Mouse (Mus musculus) embryonic stem cell, embryonic (primary cell): ENCODE data around the gene Mrpl50.
"Not testable (repeated sequence)": the region's sequence is repeated elsewhere in the genome, so short reads cannot be mapped to it uniquely, and the experiment has no call there.

ENCODE experiments used
- CTCF ChIA-PET, 4 experiments: fragments of 300-600 bp in 2 of 4; fragments of 350-600 bp in 2 of 4; sonication (Branson Sonifier 250); formaldehyde crosslinking; loops; one replicate each; lab custom pipeline; 2022; ENCODE audit warnings: inconsistent platforms in 2 of 4; lab: Charles Lee
- POLR2A ChIA-PET, 4 experiments: fragments of 300-600 bp in 2 of 4; fragments of 350-600 bp in 2 of 4; sonication (Branson Sonifier 250); formaldehyde crosslinking; loops; one replicate each; lab custom pipeline; 2022; ENCODE audit warnings: antibody characterized with exemption in 4 of 4, inconsistent platforms in 1 of 4; lab: Charles Lee

The Mrpl50 gene

DNA sequence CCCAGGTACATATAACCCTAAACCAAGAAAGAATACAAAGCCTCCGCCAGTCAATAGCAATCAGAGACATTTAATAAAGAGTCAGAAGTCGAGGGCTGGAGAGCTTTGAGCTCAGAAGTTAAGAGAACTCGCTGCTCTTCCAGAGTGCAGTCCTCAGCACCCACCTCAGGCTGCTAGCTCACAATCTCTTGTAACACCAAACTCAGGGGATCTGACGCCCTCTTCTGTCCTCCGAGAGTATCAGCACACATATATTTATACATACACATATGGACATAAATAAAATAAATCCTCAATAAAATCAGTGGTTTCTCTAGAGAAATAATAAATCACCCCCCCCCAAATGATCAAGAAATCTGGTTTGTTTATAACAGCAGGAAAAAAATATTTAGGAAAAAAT is 1.4 kb downstream of the Mrpl50 start:
- CTCF ChIA-PET, result interaction anchor here (0.6 to 1.1 kb wide), 9 partner anchors 8 to 1038 kb away, joined by 3 to 15 read pairs (median 3); no protein-coding TSS in a partner anchor

DNA sequence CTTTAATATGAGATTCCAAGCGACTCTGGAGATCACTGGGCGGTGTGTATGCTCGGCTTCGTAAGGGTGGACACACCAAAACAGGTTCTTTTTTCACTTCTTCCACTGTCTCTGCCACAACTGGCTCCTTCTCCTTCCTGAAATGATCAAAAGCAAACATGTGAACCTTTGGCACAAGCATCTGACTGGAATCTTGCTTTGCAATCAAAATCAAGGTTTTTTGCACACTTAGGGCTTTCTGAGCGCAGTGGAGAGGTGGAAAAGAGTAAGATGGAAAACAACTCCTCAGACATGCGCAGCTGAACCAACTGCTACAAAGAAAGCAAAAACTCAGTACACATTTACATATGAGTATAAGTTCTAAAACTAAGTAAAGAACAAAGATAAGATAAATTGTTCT is 6.5 kb downstream of the Mrpl50 start:
- ChIA-PET POLR2A (interaction anchor here in 1 of 4 experiments (1.4 kb wide), 1 partner anchor 11 kb away, joined by 5 read pairs; no protein-coding TSS in a partner anchor), CTCF (interaction anchor here in 1 of 4 experiments (0.6 kb wide), 1 partner anchor 1485 kb away, joined by 3 read pairs; no protein-coding TSS in a partner anchor)

More for the DNA sequence above, 1.4 kb downstream of the Mrpl50 start:
- POLR2A ChIA-PET, result interaction anchor here in 3 of 4 experiments (0.6 to 1.9 kb wide), 8 partner anchors 12 to 291 kb away, joined by 3 to 7 read pairs (median 4); partner anchors contain the start of genes Rnf20 (in 2 of the 3) and Baat (in 1 of the 3)

DNA sequence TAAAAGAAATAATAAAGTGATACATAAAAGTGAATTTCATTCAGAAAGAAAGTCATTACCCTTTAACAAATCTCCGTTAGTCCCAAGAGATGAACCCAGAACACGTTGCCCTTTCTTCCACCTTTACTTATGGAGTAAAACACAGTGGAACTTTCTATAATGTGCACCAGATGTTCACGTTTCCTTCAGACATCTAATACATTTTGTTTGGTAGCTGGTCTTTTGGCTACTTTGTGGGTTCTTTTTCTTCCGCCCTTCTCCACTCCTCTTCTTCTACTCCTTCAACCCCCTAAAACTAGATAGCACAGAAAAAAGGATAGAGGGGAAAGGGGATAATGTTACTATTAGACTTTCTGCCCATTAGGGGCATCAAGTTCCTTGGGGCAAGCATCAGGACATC is 8.3 kb downstream of the Mrpl50 start:
- CTCF ChIA-PET, result no interaction called here
- POLR2A ChIA-PET, result no interaction called here

DNA sequence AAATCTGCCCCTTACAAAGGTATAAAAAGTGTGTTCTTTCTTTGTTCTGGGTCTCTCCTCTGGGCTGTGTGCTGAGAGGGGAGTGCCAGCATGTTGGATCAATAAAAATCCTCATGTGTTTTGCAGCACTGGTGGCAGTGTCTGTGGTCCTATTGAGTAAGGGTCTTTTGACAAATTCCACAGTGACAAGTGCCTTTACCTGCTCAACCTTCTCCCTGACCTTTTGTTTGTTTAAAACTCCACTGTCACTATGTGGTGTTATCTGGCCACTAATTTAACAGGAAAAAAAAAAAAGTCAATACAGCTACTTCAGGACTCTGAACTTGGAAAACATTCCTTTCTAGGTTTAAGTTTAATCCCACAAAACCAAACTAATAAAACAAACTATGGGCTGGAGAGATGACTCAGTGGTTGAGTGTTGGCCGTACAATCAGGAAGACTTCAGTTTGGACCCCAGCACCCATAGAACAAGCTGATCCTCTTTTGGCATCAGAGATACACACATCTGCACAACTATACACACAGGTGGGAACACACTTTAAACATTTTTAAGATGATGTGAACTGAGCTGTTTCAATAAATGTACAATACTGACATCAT is 10.6 kb downstream of the Mrpl50 start:
- POLR2A ChIA-PET, result interaction anchor here in 2 of 4 experiments (0.6 to 0.7 kb wide), 2 partner anchors 53 to 124 kb away, joined by 3 read pairs; no protein-coding TSS in a partner anchor

DNA sequence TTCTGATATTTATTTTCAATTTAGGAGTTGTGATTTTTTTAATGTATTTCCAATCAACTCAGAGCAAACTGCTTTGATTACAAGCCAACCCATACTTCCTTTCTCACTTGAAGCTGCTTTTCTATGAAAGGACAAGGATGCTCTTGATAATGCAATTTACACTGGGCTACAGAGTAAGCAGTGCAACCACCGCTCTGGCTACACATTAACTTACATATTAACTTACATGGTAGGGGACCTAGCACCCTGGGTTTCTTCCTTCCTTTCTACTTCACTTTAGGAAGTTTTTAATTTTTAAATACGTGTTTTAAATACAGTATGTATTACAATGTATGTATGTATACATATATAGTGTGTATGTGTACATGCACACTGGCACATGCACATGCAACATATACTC is 11.7 kb downstream of the Mrpl50 start:
- ChIA-PET POLR2A (no interaction called here), CTCF (no interaction called here)

More for the DNA sequence above, 10.6 kb downstream of the Mrpl50 start:
- CTCF ChIA-PET, result not testable (repeated sequence)

DNA sequence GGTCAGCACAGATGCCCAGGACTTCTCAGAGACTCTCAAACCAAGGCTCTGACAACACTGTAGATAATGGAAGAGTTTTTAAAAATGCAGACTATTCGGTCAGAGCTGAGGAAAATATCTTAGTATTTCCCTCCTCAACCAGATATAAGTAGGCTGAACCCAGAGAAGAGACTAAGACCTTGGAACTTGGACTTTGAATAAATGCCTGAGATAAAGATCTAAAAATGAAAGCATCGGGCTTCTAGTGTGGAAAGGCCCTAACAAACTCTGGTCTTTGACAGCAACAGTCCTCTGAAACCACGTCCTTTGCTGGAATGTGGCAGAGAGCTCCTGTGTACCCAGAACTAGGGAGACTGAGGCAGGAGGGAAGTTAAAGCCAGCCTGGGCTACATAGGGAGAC is 14.5 kb downstream of the Mrpl50 start, which contains the start of gene Baat:
TSS of gene Baat (minus strand) at position 172 of the 400 bp plus-strand sequence.
- POLR2A ChIA-PET, result interaction anchor here in 2 of 4 experiments (1.3 to 1.8 kb wide), 3 partner anchors 9 to 15 kb away, joined by 3 to 5 read pairs (median 5); partner anchors contain the start of genes Mrpl50 (in 2 of the 2) and Zfp189 (in 2 of the 2)
- CTCF ChIA-PET, result no interaction called here

DNA sequence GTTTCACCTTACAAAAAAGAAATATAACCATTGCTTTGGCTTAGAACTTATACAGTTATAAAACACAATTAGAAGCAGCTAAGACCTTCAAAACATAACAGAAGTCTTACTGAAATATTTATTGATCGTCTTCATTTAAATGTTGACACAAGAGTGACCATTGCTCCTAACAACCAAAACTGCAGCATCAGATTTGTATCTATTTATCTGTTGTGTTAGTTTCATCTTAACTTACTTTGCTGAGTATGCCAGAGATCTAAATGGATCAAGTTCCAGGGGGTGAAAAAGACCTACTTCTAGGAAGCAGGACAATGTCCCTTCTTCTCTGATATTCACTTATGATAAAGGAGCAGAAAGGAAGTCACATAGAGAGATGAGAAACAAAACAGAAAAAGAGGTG is 17.3 kb downstream of the Mrpl50 start:
- POLR2A ChIA-PET, result no interaction called here

DNA sequence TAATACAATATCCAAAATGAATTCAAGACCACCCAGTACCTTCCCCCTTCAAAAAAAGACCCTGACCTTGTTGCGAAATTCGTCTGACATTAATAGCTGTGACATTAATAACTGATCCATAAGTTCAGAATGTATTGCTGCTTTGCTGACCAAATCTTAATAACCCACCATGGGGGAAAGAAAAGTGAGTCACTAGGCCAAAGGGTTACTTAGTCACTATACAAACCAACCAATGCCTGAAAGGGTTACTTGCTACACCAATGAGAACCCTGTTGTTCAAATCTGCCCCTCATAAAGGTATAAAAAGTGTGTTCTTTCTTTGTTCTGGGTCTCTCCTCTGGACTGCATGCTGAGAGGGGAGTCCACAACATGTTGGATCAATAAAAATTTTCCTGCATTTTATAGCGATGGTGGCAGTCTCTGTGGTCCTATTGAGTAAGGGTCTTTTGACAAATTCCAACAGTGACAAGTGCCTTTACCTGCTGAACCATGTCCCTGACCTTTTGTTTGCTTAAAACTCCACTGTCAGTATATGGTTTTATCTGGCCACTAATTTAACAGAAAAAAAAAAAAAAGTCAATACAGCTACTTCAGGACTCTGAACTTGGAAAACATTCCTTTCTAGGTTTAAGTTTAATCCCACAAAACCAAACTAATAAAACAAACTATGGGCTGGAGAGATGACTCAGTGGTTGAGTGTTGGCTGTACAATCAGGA is 34.8 kb downstream of the Mrpl50 start:
- CTCF ChIA-PET, POLR2A ChIA-PET: not testable (repeated sequence)

More for the DNA sequence above, 17.3 kb downstream of the Mrpl50 start:
- CTCF ChIA-PET, result no interaction called here

DNA sequence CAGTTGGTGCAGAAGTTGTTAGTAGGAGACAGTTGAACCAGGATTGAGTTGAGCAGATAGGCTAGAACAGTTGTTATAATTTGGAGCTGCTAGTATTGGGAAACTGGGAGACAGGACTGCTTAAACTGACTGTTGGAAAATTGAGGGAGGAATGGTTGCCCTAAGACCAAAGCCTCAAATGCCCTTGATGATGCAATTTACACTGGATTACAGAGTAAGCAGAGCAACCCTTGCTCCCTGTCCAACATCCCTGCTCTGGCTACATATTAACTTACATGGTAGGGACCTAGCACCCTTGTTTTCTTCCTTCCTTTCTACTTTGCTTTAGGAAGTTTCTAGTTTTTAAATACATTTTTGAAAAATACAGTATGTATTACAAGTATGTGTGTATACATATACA is 35.5 kb downstream of the Mrpl50 start:
- POLR2A ChIA-PET, result no interaction called here
- CTCF ChIA-PET, result no interaction called here

DNA sequence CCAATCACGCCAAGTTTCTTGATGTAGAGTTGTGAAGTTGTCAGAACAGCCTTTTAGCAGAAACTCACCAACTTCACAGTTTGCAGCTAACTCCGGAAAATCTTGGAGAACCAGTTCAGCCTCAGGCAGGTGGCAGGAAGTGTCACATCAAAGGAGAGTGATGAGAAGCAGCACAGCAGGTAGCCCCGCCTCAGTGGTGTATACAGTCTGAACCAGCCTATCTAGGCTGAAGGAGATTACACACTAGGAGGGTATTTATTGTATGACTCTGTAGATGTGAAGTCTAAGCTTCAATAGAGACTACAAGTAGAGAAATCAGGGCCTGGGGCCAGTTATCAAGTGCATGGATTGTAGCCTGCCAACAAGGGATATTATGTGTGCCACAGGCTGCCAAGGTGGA is 40.0 kb downstream of the Mrpl50 start:
- CTCF ChIA-PET, result no interaction called here
- POLR2A ChIA-PET, result interaction anchor here in 1 of 4 experiments (2.9 kb wide), 1 partner anchor 13 kb away, joined by 12 read pairs; no protein-coding TSS in a partner anchor

DNA sequence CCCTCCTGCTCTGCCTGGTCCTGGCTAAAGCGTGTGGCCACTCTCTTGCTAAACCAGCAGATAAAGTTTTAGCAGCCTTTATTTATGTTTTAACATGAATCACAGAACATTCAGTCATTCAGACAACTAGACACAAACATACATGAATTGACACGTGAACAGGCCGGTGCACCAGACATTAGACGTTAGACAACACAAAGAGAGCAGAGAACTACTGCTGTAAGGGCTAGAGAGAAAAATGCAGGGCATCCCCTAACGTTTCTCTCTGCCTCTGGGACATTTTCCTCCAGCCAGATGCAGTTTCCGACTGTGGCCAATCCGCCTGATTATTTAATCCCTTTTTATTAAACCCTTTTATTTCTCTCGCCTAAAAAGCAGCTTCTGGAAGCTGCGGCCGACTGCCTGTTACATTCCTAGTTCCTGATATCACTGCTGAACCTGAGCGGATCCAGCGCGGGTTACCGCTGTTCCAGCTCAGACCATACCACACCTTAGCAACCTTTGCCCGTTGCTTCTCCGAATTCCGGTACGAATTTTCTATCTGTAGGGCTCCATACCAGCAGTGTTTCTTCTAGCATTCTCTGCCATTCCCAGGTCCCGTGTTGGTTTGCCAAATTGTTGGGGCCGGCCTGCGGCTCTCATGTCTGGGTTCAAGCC is 40.7 kb downstream of the Mrpl50 start:
- ChIA-PET POLR2A (interaction anchor here in 1 of 4 experiments (1.0 to 2.9 kb wide), 2 partner anchors 12 to 41 kb away, joined by 3 to 12 read pairs; partner anchors contain the start of genes Mrpl50 and Zfp189), CTCF (no interaction called here)

DNA sequence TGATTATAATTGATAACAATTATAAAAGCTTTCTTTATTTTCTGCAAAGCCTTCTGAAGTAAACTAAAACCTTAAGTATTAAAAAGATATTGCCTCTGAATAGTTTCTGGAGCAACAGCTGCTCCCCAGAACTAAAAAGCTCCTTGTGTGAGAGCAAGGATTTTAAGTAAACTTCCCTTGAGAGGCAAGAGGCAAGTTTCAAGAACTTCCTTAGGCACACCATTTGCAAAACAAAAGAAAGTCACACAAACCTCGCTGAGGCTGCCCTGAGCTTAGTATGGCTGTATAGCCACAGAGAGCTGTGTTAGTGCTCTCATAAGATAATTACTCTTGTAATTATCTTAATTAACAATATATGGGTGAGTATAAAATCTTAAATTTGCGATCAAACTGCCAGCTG is 41.9 kb downstream of the Mrpl50 start:
- POLR2A ChIA-PET, result interaction anchor here in 1 of 4 experiments (1.0 to 2.9 kb wide), 3 partner anchors 11 to 42 kb away, joined by 3 to 12 read pairs (median 3); partner anchors contain the start of genes Mrpl50 and Zfp189
- CTCF ChIA-PET, result interaction anchor here in 1 of 4 experiments (1.8 kb wide), 1 partner anchor 12 kb away, joined by 3 read pairs; no protein-coding TSS in a partner anchor

DNA sequence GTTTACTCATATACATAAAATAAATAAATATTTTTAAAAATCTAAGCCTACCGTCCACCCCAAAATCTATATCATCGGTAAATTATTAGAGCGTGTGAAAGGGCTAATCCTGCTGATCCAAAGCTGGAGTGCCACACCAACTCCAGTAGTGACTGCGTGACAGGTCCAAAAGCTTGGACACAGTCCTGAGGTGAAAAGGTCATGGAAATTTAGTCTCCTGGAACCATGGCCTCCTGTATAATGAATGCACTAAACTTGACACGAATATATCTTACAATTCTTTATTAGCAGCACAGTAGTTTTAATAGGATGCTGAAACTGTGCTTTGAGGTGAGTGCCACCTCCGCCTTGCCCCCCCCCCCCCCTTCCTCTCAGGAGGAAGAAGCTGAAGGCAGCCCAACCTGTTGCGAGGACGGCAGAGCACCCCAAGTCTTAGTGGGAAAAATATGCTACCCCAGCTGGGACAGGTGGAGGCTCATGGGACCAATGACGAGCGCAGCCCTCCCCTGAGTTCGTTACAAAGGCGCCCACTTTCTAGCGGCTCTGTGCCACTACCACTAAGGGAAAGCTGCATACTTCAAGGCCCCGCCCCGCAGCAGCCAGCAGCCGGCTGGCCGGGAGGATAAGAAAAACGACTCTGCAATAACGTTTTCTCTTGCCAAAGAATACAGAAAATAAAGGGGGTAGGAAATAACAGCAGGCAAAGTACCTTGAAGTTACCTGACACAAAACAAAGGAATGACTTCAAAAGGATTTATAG is 42.6 kb downstream of the Mrpl50 start:
- ChIA-PET POLR2A (interaction anchor here in 1 of 4 experiments (0.8 to 1.0 kb wide), 2 partner anchors 11 to 43 kb away, joined by 3 read pairs; partner anchors contain the start of genes Mrpl50 and Zfp189), CTCF (interaction anchor here in 2 of 4 experiments (0.6 to 1.8 kb wide), 2 partner anchors 11 to 778 kb away, joined by 3 to 4 read pairs; no protein-coding TSS in a partner anchor)

DNA sequence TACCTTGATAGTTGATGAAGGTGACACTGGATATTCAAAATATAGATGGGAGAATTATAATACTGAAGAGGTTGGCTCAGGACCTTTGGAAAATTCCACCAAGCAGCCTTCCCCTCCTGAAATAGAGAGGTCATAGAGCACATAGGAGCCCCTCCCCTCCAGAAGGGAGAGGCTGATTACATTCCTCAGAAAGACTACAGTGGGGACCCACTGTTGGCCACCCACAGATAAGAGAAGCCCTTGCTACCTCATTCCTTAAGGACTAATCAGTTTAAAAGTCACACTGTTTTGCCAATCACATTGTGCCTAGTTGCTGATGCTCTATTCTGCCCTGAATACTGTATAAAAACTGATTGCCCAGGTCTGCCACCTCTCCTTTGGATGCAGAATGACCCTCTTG is 46.3 kb downstream of the Mrpl50 start:
- CTCF ChIA-PET, result no interaction called here
- POLR2A ChIA-PET, result no interaction called here

DNA sequence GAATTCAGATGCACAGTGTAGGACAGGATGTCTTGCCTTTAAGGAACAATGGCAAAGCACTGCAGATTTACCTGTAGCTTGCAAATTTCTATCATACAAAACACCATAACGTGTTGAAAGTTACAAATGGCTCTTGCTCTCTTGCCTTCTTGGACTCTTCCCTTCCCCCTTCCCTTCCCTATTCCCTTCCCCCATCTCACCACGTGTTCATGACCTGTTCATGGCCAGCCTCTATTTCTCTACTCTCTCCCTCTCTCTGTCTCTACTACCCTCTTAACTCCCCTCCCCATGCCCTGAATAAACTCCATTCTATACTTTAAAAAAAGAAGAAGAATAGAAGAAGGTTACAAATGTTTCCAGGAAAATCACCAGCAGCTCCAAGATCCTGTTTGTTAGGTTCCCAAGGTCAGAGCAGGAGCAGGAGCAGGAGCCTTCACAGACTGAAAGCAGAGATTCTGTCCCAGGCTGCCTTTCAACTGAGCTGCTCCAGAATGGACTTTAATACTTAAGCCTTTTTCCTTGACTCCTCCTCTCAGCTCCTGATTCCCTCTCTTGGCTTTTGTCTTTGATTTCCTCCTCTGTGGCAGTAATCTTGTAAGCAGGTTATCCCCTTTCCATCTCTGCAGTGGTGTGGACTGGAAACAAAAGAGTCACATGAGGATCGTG is 47.3 kb downstream of the Mrpl50 start, which contains the start of gene Acnat1:
TSS of gene Acnat1 (minus strand) at position 478 of the 666 bp plus-strand sequence.
- ChIA-PET CTCF (no interaction called here), POLR2A (interaction anchor here in 1 of 4 experiments (1.3 kb wide), 1 partner anchor 47 kb away, joined by 4 read pairs; the partner anchor contains the start of genes Mrpl50 and Zfp189)

DNA sequence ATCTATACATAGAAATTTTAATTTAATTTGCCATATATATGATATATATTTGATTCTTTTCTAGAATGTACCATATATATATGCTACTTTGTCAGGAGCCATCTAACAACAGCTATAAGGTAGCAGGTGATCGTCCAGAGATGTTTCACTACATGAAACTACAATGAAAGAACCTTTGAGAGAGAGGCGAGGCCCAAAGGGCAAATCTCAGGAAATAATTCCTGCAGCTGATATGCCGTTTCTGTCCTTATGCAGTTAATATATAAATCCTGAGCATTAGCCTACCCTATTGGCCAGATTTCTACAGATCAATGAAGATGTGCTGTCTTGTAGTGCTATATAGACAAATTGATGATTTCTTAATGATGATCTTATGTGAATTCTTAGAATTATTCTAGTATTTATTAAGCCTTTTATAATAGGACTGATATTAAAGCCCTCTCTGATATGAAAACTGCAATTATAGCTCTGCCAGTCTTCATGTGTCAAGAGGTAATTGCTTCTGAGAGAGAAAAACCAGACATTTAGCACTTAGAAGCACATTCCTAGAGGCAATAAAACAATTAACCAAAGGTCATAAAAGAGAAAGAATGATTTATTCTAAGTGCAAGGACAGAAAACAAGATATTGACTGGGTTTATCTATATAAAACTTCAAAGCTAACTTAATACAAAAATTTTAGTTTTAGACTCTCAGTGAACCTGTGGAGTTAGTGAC is 51.3 kb downstream of the Mrpl50 start:
- ChIA-PET POLR2A (interaction anchor here in 1 of 4 experiments (2.4 kb wide), 1 partner anchor 11 kb away, joined by 12 read pairs; no protein-coding TSS in a partner anchor), CTCF (no interaction called here)
